Mouse (Mus musculus): ENCODE data around the gene Vasp.

Gene Vasp

DNA sequence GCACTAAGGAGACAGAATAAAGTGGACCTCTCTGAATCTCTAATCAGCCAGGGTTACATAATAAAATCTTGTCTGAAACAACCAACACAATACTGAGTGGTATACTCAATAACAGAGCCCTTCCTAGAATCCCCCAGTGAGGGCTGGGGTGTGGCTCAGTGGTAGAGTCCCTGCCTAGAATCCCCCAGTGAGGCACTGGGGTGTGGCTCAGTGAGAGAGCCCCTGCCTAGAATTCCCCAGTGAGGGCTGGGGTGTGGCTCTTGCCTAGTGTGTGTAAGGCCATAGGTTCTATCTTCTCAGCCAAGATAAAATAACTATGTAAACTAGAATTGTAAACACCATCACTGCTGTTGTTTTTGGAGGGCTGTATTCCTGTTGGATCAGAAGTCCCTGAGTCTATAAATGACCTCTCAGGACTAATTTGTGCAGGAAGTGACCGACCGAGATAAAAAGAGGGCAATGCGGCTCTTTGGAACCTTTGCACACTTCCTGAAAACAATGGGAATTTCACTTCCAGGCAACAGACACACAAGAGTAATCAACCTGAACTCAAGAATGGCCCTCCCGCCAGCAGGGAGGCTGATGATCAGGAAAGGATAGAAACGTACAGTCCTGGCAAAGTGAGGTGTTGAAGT is 60.5 kb downstream of the Vasp start:
- no peak for DNase-seq (ENCODE audit: low read depth, low spot score)

DNA sequence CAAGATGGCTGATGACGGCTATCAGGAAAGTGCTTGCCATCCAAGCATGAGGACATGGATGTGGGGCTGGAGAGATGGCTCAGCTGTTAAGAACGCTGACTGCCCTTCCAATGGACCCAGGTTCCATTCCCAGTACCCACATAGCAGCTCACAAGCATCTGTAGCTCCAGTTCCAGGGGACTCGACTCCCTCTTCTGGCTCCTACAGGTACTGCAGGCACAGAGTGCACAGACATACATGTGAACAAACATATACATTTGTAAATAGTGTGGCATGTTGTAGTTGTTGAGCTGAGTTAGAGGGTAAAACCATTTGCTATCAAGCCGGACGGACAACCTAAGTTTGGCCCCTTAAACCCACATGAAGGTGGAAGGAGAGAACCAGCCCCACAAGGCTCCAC is 61.6 kb downstream of the Vasp start:
- no peak for DNase-seq (ENCODE audit: low read depth, low spot score)

DNA sequence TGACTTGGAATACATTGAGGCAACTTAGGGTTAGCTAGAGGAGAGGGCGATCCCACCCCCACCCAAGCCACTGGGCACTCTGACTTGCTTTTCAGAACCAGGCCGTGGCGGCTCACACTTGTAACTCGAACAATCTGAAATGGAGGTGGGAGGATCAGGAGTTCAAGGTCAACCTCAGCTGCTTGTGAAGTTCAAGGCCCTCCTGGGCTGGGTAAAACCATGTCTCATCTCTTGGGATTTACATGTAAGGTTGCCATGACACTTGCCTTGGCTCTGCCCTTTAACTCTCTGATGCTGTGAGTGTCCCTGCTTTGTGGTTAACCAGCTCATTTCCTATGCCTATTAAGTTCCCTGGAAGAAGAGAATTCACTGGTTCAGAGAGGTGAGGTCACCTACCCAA is 62.1 kb downstream of the Vasp start:
- DNase-seq (ENCODE audit: low read depth, low spot score): no peak

DNA sequence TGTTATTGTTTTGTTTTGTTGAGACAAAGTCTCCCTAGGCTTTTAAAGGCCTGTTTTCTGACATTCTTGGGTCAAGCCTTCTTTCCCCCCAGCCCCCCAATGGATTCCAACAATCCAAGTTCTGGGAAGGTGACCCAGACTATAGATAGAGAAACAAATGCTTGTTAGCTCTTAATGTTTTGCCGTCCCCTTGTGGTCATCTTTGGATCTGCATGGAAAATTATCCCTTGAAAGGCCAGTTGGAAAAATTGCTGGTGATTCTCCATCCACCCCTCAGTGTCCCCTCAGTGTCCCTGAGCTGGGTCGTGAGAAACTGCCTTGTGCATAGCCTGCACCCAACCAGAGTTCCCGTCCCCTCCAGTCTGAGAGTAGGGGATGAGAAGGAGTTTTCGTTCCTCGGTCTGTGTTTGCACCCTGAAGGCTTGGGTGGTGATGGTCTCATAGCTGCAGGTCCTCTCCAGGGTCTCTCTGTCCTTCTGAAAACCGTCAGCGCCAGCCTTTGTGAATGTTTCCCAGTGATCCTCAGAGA is 62.6 kb downstream of the Vasp start:
- peak; percentile 77 for DNase-seq (ENCODE audit: low read depth, low spot score)

DNA sequence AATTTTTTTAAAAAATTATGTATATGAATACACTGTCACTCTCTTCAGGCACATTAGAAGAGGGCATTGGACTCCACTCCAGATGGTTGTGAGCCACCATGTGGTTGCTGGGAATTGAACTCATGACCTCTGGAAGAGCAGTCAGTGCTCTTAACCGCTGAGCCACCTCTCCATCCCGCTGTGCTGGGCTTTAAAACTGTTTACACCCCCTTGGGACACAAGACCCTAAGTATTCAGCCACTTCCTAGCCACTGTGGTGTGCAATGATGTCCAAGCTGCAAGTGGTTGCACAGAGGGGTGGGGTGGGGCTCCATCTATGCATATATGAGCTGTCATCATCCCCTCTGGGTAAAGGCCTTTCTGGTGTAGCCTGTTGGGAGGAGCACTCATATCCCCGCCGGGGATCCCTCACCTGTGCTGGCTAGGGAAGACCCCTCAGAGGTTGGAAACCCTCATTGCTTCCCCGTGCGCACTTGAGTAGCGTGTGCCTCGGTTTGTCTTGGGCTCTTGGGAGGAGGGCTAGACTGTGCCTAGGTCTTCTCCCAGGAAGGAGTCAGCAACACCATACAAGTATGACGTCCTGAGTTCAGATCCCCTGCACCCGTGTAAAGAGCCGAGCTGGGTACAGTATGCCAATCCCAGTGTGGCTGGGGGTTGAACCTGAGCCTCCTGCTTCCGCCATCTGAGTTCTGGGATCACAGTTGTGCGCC is 63.3 kb downstream of the Vasp start:
- DNase-seq (ENCODE audit: low read depth, low spot score): no peak

Data from 3T3-L1 (cell line).